Mouse (Mus musculus): ENCODE results near the gene Mme.

The Mme gene

DNA sequence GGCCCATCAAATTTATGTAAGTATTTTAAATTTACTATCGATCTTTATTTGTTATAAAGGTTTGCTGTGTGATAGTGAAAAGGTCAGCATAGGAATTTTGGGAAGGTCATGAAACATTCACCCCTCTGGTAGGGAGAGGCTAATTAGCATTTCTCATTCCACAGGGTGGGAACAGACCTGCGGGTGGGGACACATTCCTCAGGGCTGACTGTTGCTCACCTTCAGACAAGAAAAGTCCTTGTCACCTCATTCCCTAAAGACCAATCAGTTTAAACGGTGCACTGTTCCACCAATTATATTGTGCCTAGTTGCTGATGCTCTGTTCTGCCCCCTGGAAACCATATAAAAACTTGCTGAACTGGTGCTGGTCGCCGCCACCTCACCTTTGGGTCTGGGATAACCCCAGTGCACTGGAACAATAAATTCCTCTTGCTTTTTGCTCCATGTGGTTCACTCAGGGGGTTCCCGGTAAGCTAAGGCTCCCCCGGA lies at the start of gene Mme:
Gene Mme (plus strand): TSS at position 439 of the 489 bp plus-strand sequence.
- DNase-seq: no peak

DNA sequence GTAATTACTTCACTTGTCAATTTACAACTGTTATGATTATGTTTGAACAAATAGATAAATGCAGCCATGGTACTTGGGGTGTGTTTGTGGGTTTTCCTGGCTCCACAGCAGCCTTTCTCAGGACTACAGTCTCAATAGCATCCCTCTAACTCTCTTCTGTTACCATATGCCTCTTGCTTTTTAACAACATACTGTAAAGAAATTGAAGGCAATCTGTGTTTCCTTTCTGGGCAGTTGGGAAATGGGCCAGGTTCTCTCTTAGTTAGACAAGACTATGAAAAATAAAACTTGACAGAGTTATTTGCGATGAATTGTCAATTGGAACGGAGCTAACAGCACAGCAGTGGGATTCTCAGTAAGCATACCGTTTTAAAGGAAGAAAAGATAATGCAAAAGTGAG lies 44.8 kb upstream of the Mme start:
- DNase-seq: no peak

DNA sequence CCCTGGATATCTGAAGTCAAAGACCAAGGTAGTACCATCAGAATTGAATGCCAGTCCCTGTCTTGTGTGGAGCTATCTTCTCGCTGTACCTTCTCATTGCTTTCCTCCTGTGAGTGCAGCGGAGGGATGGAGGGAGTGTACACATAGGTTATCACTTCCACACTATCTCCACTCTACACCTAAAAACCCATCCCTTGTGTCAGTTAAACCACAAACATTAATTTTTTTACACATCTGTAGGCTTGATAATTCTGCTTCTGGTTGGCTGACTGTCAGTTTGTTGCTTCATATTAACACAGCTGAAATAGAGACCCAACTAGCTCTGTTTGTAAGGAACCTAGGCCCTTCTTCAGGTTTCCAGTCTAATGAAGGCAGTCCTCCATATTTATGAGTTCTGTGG lies 43.3 kb upstream of the Mme start:
- DNase-seq: no peak

DNA sequence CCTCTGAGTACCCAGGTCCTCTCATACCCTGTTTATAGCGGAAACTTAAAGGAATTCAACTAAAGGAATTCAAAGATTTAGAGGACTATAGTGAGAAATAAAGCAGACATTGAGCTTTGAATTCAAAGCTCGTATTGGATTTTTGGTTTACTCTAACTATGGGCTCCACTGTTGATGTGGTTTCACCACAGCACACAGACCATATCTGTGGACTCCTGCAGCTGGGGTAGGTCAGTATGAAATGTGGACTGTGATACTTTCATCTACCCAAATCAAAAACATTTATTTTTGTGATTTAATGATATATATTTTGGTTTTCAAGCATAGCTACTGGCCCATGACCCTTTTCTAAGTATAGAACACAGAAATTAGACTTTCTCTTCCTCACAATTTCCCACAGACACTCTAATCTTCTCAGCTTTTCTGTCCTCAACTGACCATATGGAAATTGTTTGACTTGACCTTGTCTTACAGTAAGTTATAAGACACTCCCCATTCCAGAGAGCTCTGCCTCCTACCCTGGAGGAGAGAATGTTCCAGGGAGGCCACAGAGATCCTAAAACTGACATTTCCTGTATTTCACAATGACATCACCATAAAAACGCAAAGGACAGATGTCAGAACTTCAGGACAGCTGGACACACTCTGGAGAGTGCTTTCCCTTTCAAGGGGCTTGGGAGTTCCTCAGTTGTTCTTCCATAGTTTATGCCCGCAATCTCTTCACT lies 19.3 kb upstream of the Mme start:
- DNase-seq: no peak

DNA sequence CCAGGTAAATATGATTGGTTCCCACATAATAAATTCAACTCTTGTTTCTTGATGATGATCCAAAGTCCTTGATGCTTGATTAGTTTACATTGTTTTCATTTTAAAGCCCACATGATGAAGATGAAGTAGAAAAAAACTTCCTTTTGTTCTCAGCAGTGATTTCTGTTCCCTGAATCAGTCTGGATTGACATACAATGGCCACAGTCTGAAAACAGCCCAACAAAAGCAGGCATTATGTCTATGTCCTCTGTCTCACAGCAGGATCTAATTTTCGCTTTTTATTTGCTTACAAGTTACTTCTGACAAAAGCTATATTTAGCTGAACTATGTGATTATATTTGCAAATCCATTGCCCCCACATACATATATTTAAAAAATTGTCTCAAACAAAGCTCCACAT lies 17.7 kb upstream of the Mme start:
- DNase-seq: no peak

DNA sequence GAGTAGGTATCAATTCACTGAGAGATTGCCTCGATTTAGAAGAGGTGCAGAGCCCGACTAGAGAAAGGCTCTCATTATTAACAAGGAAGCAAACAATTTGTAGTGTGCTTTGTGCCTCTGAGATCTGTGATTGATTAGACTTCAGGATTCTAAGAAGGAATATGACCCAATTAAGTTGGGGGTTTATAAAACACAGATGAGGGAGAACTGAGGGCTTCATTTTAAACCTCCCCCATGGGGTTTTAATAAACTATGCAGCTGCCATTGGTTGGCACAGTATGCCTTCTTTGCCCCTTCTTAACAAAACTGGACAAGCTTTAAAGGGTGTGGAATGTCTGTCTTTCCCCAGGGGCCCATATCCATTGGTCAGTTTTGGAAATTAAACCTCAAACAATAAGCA lies 5.4 kb upstream of the Mme start:
- no peak for DNase-seq

DNA sequence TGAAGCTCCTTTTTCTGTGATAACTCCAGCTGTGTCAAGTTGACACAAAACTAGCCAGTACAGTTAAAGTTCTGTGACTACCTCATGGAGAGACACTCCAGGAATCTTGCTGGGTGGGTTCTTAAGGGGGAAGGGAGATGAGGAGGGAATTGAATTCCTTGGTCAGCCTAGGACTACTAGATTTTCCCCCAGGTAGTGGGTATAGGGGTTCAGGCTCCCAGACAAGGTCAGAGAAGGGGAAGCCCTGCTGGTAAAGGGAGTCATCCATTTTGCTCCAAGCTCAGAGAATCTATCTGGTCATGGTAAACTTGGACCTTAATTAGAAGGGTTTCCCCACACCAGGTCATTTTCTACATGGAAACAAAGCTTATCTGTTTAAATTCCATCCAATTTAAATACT lies 2.4 kb downstream of the Mme start:
- no peak for DNase-seq

DNA sequence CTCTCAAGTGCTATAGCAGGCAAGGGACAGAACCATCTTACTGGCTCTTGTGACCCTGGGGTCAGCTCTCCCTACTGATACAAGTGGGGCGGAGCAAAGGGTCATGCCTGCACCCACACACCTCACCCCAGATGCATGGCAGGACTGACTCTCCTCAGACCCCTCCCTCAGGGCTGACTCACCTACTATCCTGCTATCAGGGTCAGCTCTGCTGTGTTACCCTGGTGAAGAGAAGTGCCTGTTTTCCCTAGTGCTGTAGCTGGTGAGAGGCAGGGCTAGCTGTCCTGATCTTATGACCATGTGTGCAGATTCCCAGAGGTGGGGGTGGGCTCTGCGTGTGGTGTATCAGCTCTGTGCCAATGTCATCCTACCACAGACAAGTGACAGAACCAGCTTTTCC lies 30.8 kb downstream of the Mme start:
- no peak for DNase-seq

DNA sequence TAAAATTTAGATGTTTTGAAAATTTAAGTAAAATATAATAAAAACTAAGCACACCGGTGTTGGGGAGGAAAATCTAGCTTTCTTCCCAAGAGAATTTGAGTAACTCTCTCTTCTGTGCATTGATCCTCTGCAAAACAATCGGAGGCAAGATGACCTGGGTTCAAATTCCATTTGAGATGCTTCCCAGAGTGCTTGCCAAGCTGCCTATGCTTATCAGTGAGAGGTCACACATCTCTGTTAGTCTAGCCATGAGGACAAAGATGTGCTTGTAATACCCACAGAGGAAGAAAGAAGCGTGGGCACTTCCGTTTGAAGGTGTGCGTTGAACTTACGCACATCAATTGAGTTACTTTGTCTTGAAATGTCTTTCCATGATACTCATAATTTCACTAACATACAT lies 53.0 kb downstream of the Mme start:
- DNase-seq: no peak

DNA sequence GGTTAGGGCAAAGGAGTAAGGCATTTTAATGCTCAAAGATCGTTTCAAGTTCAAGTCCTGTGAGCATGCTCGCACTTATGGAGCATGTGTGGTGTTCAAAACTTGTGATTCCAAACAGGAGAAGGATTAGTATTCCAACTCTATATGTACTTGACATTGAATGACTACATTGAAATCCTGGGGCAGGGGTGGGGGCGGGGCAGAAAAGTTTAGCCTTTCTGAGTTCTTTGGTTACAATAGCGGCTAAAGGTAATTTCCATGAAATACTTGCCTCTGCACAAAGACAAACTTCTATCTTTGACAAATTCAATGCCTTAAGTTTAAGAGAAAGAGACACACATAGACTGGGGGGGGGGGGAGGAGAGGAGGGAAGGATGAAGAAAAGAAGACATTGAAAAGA lies 53.5 kb downstream of the Mme start:
- no peak for DNase-seq

DNA sequence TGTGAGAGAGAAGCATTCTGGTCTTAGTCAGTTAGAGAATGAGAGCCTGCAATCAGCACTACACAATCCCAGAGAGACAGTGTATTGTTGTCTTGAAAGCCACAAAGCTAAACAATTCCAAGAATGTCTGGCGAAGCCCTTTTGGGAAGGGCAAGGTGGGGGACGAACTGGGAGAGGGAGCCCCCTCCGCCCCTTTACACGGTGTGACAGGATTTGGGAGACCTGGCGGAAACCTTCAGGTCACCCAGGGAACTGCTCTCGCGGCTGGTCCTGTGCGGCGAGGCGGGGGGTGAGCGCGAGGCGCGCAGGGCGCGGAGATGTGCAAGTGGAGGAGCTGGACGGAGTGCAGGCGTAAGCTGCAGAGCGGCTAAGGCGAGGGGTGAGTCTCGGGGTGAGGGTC lies 53.9 kb downstream of the Mme start:
- no peak for DNase-seq

DNA sequence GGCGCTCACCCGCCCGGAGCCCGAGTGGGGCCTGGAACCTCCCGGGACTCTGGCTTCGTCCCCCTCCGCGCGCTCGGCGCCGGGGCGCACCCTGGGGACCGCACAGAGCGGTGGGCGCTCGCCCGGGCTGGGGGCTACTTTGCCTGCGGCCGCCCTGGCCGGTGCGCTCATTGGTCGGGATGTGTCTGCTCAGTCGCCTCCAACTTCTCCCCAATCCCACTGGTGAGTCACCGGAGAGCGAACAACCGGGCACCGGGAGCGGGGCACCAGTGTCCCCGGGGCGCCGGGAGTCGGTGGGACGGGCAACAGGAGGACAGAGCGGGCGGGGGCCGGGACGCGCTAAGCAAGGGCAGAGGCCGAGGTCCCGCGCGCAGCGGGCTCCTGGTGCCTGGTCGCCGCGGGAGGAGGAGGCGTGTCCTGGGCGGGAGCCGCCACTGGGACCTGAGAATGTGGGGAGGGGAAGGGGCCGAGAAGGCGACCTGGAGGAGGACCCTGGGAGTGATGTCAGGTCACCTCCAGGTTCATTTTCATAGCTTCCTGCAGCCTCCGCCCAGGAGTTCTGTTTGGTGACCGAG lies 54.4 kb downstream of the Mme start:
- peak; percentile 2 for DNase-seq

DNA sequence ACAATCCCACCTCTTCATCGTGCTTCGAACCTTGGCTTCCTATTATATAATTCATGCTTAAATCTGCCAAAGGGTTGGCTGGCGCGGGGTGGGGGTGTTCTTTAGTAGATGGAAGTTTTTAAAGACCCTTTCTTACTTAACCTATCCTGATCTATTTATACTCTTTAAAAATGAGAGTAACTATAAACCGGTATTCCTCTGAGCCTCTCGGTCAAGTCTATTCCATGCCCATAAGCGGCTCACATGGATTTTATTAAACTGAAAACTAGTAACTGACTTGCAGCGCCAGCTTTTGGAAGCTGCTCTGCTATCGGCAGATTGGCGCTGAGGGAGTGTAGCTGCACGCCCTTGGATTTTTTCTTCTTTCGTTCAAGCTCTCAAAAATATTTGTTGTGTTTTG lies 55.1 kb downstream of the Mme start:
- DNase-seq: no peak

DNA sequence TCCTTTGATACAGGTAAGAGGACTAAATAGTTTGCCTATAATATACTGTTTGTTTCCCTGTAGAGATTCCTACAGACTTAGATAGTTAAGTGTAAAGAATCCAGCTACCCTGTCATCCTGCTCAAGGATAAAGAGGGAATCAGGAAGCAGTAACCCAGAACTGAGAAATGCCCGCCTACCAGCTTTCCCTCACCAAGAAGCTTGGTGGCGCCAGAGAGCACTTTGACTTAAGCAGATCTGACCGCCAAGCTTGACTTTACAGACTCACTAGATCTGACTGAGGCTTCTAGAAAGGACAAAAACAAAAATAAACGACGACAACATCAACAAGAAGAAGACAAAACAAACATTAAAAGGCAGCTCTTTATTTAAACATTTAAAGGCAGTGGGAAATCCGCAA lies 56.5 kb downstream of the Mme start:
- peak; percentile 3 for DNase-seq

DNA sequence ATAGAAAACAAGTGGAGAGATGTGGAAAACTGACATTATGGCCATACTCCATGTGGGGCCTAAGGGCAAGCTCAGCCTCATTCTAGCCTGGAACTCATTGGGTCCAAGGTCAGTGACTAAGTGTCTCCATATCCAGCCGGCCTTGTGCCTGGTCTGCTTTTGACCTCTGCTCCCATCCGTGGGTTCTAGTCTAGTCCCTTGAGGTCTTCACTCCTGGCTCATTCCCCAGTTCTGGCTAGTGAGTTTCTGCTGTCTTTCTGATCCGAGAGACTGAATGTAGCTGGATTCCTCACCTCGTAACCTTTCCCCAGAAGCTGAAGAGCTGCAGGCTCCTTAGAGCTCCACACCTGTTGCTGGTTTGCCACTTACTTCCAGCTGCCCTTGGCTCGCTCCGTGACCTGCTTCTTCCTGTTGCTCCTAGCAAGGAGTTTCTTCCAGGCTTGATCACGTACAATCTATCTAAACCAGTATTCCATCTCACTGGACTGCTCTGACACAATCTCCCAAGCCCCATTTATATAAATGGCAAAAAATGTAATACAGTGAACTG lies 73.9 kb downstream of the Mme start:
- DNase-seq: no peak

DNA sequence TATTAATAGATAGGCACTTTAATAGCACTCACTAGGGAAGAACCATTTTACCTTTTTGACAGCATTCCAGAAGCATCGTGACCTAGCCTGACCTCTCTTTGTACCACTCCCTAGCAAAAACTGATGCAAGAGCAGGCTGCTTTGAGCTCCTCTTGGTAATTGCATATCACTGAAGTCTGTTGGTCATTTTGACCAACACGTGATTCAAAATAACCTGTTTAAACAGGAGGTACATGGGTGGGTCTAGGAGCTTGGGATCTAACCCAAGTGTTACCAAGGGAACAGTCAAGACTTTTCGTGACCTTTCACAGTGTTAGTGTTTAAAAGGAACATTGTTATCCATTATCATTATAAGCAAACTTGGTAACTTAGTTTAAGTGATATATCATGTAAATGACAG lies 76.2 kb downstream of the Mme start:
- no peak for DNase-seq

DNA sequence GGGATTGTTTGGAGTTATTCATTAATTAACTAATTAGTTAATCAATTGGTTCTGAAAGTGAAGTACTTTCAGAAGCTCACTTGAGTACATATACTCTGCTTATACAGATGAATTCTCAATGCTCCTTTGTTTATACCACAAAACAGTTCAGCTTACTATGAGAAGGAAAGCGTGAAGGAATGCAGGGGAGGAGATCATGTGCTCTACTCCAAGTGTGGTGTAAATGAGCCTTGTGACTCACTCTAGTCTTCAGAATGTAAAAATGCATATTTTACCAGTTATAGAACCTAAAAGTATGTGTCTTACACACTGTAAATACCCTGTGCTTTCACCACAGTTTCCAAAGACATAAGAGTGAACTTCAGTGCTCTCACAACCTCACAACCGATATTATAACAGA lies 84.3 kb downstream of the Mme start:
- no peak for DNase-seq

DNA sequence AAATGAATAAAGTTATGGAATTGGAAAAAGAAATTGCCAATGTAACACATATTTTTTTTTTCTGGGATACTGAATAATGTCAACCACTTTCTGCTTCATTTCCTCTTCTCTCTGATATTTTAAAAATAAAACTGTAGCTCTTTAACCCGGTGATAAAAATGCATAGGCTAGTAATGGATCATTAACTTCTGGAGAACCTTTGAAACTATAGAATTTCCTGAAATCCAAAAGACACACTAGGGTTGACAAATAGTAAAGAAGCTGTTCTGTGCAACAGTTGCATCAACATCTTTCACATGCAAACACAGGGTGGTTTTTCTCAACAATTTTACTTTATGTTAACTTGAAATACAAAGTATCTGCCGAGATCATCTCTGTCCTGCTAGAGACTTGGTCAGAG lies 98.8 kb downstream of the Mme start:
- no peak for DNase-seq

DNA sequence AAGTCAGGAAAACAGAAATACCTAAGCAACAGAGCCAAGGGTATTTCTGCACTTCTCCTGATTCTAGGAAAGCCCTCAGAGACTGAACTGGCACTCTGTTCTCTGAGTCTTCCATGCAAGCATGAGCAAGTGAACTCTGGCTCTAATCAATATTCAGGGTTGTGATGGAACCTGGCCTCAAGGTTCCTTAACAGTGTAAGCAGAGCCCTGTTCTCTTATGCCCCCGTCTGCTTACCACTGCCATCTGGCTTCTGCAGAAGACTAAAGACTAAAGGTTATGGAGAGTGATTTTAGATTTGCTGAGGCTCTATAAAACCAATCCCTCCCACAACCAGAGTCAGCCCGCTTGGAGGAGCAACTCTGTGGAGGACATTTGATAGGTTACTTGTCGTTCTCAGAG lies 99.2 kb downstream of the Mme start:
- DNase-seq: no peak

DNA sequence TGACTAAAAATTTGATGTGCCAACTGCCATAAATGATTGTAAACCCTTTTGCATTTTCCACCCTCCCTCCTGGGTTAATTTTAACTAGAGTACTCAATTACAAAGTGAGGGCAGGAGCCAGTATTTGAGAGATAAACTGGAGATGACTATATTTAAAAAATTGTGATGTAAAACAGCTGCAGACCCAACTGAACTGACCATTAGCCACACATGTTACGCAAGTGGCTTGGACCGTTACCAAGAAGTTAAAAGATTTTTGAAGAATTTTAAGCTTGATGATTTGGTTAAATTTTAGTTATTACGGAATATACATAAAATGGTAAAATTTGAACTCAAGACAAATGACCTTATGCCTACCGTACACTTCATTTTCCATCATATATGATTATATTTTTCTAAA lies 100.1 kb downstream of the Mme start:
- no peak for DNase-seq

DNA sequence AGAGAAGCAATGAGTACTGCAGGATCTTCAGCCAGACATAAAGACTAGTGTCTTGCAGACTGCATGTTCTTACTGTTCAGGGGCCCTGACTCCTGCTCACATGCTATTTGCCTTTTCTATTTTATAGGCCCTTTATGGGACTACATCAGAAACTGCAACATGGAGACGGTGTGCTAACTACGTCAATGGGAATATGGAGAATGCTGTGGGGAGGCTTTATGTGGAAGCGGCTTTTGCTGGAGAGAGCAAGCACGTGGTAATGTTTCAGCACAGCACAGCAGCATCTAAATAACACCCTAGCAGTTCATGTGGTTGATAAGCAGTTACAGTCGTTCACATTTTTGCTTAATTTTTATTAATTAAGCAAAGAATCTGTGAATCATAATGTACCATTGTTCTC lies 103.7 kb downstream of the Mme start:
- no peak for DNase-seq

DNA sequence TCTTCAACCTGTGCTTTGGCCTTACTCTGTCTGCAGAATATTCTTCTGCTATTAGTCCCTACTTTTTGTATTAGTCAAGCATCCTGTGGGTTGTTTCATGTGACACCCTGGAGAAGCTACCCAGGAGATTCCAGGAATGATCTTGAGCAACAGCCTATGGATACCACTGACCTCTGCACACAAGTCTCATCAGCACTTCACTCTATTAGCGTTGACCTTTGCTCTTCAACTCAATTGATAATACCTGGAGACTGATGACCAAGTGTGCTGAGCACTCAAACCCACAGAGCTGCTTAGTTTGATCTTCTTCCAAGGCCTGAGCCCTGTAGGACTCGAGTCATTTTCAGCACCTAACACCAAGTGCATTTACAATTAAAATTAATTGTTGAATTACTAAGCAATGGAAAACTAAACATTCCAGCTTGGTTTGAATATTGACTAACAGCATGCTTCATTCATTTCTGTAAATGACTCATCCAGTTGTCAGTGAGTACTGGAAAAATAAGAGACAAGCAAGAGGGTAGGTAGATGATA lies 107.6 kb downstream of the Mme start:
- no peak for DNase-seq

DNA sequence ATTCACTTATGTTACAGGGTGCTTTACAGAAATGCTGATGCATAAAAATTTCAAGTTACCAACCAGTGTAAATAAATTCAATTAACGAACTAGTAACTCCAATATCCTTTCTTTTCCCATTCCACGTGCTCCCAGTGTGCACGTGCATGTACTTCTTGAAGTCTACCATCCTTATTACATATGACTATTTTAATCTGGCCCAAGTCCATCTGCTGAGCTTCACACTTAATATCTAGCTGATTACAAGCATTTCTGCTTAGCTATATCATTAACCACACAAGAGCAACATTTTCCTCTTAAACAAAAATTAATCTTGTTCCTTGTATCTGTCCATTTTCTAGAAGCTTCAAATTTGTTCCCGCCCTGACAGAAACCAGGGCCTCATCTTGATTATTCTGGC lies 108.9 kb downstream of the Mme start:
- DNase-seq: no peak

DNA sequence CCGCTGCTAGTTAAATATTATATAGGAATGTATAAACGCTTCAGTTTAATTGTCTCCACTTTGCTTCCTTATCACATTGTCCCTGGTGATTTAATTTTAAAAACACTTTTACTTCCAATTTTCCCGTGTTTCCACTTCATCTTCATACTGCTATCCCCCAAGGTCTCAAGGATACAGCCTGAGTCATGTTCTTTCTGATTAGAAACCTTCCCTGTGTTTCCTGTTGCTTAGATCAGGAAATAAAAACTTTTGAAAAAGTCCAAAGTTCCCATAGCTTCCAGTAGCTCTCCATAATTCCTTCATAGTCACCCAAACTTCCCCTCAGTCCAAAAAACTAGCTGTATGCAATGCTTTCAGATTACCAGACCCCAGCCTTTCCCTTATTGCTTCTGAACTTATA lies 109.4 kb downstream of the Mme start:
- no peak for DNase-seq
